Mouse (Mus musculus) ES-E14 (cell line): ENCODE measurements at regions not wholly inside any gene's neighbourhood (a gene's known extent, or its start where the extent isn't known, plus 50 kb on each side); places are given as distances from the start of the nearest gene placed in this dataset.

Source experiments
- ZC3H11A ChIP-seq: IDR thresholded peaks from 2 replicates; pipeline ENCODE4 v1.6.1; 2012; ENCODE audit warnings: low read depth, mild to moderate bottlenecking, inconsistent platforms, low read length, borderline replicate concordance
- ZNF384 ChIP-seq: IDR thresholded peaks from 2 replicates; pipeline ENCODE4 v1.6.1; 2012; ENCODE audit warnings: low read depth, low read length, inconsistent platforms

DNA sequence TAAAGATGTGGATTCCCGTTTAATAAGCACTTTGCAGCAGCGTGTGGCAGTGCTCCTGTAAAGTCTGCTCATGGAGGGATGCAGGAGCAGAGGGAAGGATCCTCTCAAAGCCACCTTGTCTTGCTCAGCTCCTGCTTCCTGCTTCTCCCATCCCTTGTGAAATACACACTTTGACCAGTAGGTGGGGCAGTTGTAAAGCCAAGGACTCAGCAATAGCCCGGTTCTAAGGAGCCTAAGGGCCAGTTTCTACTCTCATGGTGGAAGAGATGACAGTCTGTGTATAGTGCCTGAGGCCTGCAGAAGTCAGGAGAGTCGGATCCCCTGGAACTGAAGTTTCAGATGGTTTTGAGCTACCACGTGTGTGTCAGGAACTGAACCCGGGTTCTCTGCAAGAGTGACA, 272.0 kb downstream of the Drd1 start:
- TF ChIP-seq ZNF384 (no peak), ZC3H11A (no peak)
